ENCODE assay signal across 24 mouse cellular contexts in genomic region chr2:68981302-68981701, GRCm38 (mm10).
DNase-seq lines count a peak whose midpoint lies in the region; ATAC-seq and TF ChIP-seq lines count a peak whose summit lies in the region.
"Had no signal": no experiment of that assay in that cellular context is flagged by ENCODE, and none has a peak within 500 bp of the region (broad histone marks: within the 10 kb centered on the region; RNA-seq: fewer than 3 reads in every experiment).

No protein-coding gene starts in this region.

- no peak for TF ChIP-seq POLR2A in olfactory bulb, adult 2 months (IDR thresholded peaks at IDR 0.05; ENCODE audit: insufficient read depth, low read depth, low read length)

- no peak for TF ChIP-seq CTCF in lung, postnatal 0 days (IDR thresholded peaks at IDR 0.05)
- no peak for TF ChIP-seq CTCF in olfactory bulb, adult 2 months (IDR thresholded peaks at IDR 0.05; ENCODE audit: insufficient read depth, low read depth, low read length)

- H3K9ac ChIP-seq in lung, postnatal 0 days (replicated peaks; ENCODE audit: low read depth), result no peak overlapping the region
- H3K9ac ChIP-seq in liver, embryonic 11.5 days (ENCODE audit: low read depth, low read length), result no peak overlapping the region
- H3K9ac ChIP-seq: embryonic facial prominence, embryonic 13.5 days; hindbrain, embryonic 15.5 days; neural tube, embryonic 15.5 days had no signal

- no peaks in the 10 kb centered on the region for H3K9me3 ChIP-seq in lung, postnatal 0 days (ENCODE audit: low read length)
- H3K9me3 ChIP-seq in liver, embryonic 11.5 days (ENCODE audit: control insufficient read depth, low read length), result no peaks in the 10 kb centered on the region
- H3K9me3 ChIP-seq: embryonic facial prominence, embryonic 13.5 days; hindbrain, embryonic 15.5 days; limb, embryonic 10.5 days; neural tube, embryonic 15.5 days had no signal

- no peak for TF ChIP-seq EP300 in lung, postnatal 0 days (IDR thresholded peaks at IDR 0.05)

- no peak overlapping the region for H3K4me3 ChIP-seq in lung, postnatal 0 days (ENCODE audit: low read depth, low read length)
- H3K4me3 ChIP-seq in olfactory bulb, adult 2 months (ENCODE audit: insufficient read depth, low read depth, low read length), result no peak overlapping the region
- H3K4me3 ChIP-seq in liver, embryonic 11.5 days (ENCODE audit: low read depth, low read length), result no peak overlapping the region
- H3K4me3 ChIP-seq: embryonic facial prominence, embryonic 13.5 days; hindbrain, embryonic 15.5 days; limb, embryonic 10.5 days; myocyte; neural tube, embryonic 15.5 days had no signal

- H3K4me1 ChIP-seq in lung, postnatal 0 days (ENCODE audit: insufficient read depth, low read depth, low read length), result peaks cover 7% of the 10 kb centered on the region; the same call in 1 of the 2 replicates
- peaks cover 17% of the 10 kb centered on the region for H3K4me1 ChIP-seq in olfactory bulb, adult 2 months (ENCODE audit: control insufficient read depth, insufficient read depth, low read length)
- peaks cover 12% of the 10 kb centered on the region for H3K4me1 ChIP-seq in liver, embryonic 11.5 days (replicated peaks; ENCODE audit: control insufficient read depth, insufficient read depth, low read length)

- H3K4me2 ChIP-seq in lung, postnatal 0 days (replicated peaks; ENCODE audit: low read depth, low read length), result no peak overlapping the region
- no peak overlapping the region for H3K4me2 ChIP-seq in liver, embryonic 11.5 days
- H3K4me2 ChIP-seq: embryonic facial prominence, embryonic 13.5 days; hindbrain, embryonic 15.5 days; neural tube, embryonic 15.5 days had no signal

- 59% methylated on average over 9 of the region's 9 CpGs for WGBS in lung, postnatal 0 days
- WGBS in olfactory bulb, adult 2 months, result 53% methylated on average over 9 of the region's 9 CpGs
- 89% methylated on average over 9 of the region's 9 CpGs for WGBS in liver, embryonic 11.5 days

- no peak overlapping the region for H3K27ac ChIP-seq in lung, postnatal 0 days (ENCODE audit: low read length)
- H3K27ac ChIP-seq in olfactory bulb, adult 2 months (ENCODE audit: insufficient read depth, low read depth, low read length), result 0 out of 2 replicates have a peak overlapping the region, but pooled peaks have one; percentile 20
- H3K27ac ChIP-seq in liver, embryonic 11.5 days (ENCODE audit: low read depth, low read length), result no peak overlapping the region
- H3K27ac ChIP-seq: embryonic facial prominence, embryonic 13.5 days; hindbrain, embryonic 15.5 days; limb, embryonic 10.5 days; neural tube, embryonic 15.5 days had no signal

- no peaks in the 10 kb centered on the region for H3K36me3 ChIP-seq in lung, postnatal 0 days (ENCODE audit: insufficient read depth, low read length)
- no peaks in the 10 kb centered on the region for H3K36me3 ChIP-seq in liver, embryonic 11.5 days (ENCODE audit: control insufficient read depth, insufficient read depth, low read length)
- H3K36me3 ChIP-seq: embryonic facial prominence, embryonic 13.5 days; hindbrain, embryonic 15.5 days; limb, embryonic 10.5 days; neural tube, embryonic 15.5 days had no signal

- peak; percentile 62 for ATAC-seq in frontal cortex, adult (ENCODE audit: low TSS enrichment)
- ATAC-seq in lung, postnatal 0 days, result peak; percentile 40
- ATAC-seq in liver, embryonic 11.5 days (replicated peaks; ENCODE audit: low FRiP score), result no peak

- no peaks in the 10 kb centered on the region for H3K27me3 ChIP-seq in lung, postnatal 0 days (replicated peaks; ENCODE audit: insufficient read depth, low read length)
- H3K27me3 ChIP-seq in liver, embryonic 11.5 days (replicated peaks; ENCODE audit: control insufficient read depth, insufficient read depth, low read length), result no peaks in the 10 kb centered on the region
- H3K27me3 ChIP-seq: embryonic facial prominence, embryonic 13.5 days; hindbrain, embryonic 15.5 days; neural tube, embryonic 15.5 days had no signal

- DNase-seq in frontal cortex, adult 2 months (ENCODE audit: extremely low spot score in 1 of 2, low spot score in 1 of 2), result no peak
- DNase-seq in lung, postnatal 0 days (ENCODE audit: low spot score), result peak; percentile 13
- DNase-seq in lung, postnatal 14 days, result no peak
- DNase-seq in brain, adult 2 months (ENCODE audit: low read depth, low spot score), result peak; percentile 56
- no peak for DNase-seq in liver, embryonic 11.5 days (ENCODE audit: low spot score)
- DNase-seq in right cerebral cortex, adult 18-20 months, result no peak
- DNase-seq: adrenal gland, adult 2 months; B cell, adult 2 months; cerebellum, adult 9-11 months; gastrocnemius, postnatal 10 days; heart, adult 11 months; heart, postnatal 36 days; kidney, adult 8-10 months; kidney, postnatal 25 days; lung, adult 18-20 months; right cerebral cortex, postnatal 25 days; thymus, postnatal 25 days had no signal

Comparison
In these comparisons a context has a peak if more than half of its experiments do, and no peak if none do; other contexts are left out.
1. DNase-seq: peak in lung, postnatal 0 days (single experiment) and brain, adult 2 months (single experiment); none in frontal cortex, adult 2 months (0 of 2), lung, postnatal 14 days (single experiment), liver, embryonic 11.5 days (single experiment) and right cerebral cortex, adult 18-20 months (single experiment).